Mouse (Mus musculus) E14TG2a.4 (cell line): Measurements from ENCODE around the gene Acot5.

Source experiments
- CTCF ChIP-seq: conservative IDR thresholded peaks from 2 replicates; pipeline ENCODE4 v1.5.1; 2014; ENCODE audit warnings: low read length
- POU5F1 ChIP-seq: IDR thresholded peaks from 2 replicates; pipeline ENCODE4 v1.6.1; 2014; ENCODE audit warnings: low read length, borderline replicate concordance

DNA sequence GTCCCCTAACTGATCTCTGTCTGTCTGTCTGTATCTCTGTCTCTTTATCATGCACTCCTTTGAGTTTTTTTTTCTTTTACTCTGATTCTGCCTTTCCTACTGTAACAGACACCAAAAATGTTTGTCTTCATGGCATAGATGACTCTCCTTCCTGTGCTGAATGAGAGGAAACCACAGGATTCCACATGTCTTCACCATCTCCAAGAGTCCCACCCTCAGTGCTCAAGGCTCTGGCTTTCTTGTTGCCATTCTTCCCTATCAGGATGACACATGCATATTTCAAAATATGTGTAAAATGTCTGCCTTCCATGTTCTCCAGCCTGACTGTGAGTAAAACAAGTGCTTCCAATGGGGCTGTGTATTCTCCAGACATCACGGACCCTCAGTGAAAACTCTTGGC is 22.2 kb upstream of the Acot5 start:
- no peak for TF ChIP-seq CTCF
- no peak for TF ChIP-seq POU5F1
